Mouse (Mus musculus) megakaryocyte, embryonic 14.5 days (primary cell): ENCODE data around the gene Sema3f. TPM values are rescaled to one million over a fixed set of nuclear protein-coding genes. Genes with fewer than 3 reads are reported as not detected.

ENCODE experiments used
- H3K27me3 ChIP-seq: replicated peaks from 2 replicates; pipeline ENCODE3; 2012; ENCODE audit warnings: inconsistent platforms
- H3K36me3 ChIP-seq: replicated peaks from 2 replicates; pipeline ENCODE3; 2012; ENCODE audit warnings: low read length, inconsistent platforms, mixed read lengths
- H3K4me1 ChIP-seq: 2 replicates; pipeline ENCODE4 v1.6.1; 2012; ENCODE audit warnings: inconsistent platforms
- H3K4me3 ChIP-seq: replicated peaks from 2 replicates; pipeline ENCODE3; 2012; ENCODE audit warnings: moderate library complexity, mild to moderate bottlenecking, inconsistent platforms
- H3K9me3 ChIP-seq: 2 replicates; pipeline ENCODE4 v1.6.1; 2012; ENCODE audit warnings: inconsistent platforms
- FLI1 ChIP-seq: IDR thresholded peaks from 2 replicates; pipeline ENCODE4 v1.6.1; 2012; ENCODE audit warnings: low read length, inconsistent platforms, mixed read lengths
- GATA1 ChIP-seq: IDR thresholded peaks from 3 replicates; pipeline ENCODE4 v1.6.1; 2012; ENCODE audit warnings: mixed read lengths, low read length, inconsistent platforms, borderline replicate concordance
- polyA plus RNA-seq: library from polyadenylated mRNA; stranded (reverse); fragments of >175 nt; gene quantifications from 2 replicates; pipeline ENCODE4 v1.2.3, GENCODE M21; 2012; ENCODE audit warnings: low replicate concordance; ENCODE audit not compliant: insufficient read depth

The Sema3f gene
- polyA plus RNA-seq, 1 experiment, result not detected

DNA sequence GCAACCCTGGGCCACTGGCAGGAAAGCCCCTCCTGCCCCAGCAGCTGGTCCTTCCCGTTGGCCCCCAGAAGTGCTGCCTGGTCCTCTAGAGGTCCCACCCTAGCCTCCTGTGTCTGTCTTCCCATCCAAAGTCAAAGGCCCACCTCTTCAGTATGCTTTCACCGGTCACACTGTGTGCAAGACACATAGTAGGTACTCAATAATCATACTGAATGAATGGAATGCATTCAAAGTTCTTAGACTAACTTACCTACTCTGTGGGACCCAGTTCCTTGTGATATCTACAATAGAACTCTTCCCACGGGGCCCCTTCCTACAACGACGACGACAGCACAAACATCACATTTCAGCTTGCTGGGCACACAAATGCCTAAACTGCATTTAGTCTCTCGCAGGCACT lies 45.0 kb downstream of the Sema3f start:
- TF ChIP-seq GATA1 (no peak), FLI1 (no peak)
- H3K27me3 ChIP-seq, result peaks cover 92% of the 10 kb centered on the region

DNA sequence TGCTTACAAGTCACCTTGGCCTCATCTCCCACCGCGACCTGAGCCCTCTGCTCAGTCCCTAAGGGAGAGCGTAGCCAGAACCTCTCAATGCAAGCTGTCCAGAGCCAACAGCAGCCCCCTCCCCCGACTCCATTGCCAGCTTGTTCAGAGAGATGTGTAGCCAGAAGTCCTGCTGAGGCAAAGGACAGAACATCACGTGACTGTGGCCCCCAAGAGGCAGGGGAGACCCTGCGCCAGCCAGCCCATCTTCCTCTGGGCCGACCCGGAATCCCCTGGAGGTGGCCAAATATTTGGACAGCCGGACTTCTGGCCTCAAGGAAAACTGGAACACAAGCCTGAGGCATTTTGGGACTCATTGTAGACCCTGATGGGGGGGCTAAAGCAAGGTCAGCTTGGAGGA lies 46.8 kb downstream of the Sema3f start:
- peaks cover 92% of the 10 kb centered on the region for H3K27me3 ChIP-seq
- TF ChIP-seq FLI1 (no peak), GATA1 (no peak)

More for the DNA sequence above, 45.0 kb downstream of the Sema3f start:
- Histone ChIP-seq H3K4me3 (no peak overlapping the region), H3K36me3 (no peaks in the 10 kb centered on the region), H3K9me3 (no peaks in the 10 kb centered on the region), H3K4me1 (peaks cover 14% of the 10 kb centered on the region)

DNA sequence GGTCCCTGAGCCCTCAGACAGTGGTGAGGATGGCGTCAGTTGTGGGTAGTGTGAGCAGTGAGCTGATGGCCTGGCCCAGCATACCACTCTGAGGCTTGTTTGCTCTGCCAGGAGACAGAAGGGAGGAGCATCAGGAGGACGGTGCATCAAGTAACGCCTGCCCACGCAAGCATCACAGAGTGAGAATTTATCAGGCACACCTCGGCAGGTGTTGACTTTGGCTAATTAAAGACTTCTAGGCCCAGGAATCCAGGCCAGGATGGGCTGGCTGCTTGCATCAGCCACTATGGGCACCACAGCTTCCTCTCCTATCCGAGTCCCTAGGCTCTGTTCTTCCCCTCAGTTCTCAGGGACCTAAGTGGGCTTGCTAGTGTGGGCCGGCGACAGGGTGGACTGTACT lies 47.9 kb downstream of the Sema3f start:
- H3K4me3 ChIP-seq, result no peak overlapping the region
- TF ChIP-seq GATA1, result no peak
- H3K36me3 ChIP-seq, result no peaks in the 10 kb centered on the region
- peaks cover 16% of the 10 kb centered on the region for H3K4me1 ChIP-seq
- no peaks in the 10 kb centered on the region for H3K9me3 ChIP-seq
- peaks cover 92% of the 10 kb centered on the region for H3K27me3 ChIP-seq

More for the DNA sequence above, 46.8 kb downstream of the Sema3f start:
- H3K36me3 ChIP-seq, result no peaks in the 10 kb centered on the region
- H3K4me3 ChIP-seq, result no peak overlapping the region
- H3K9me3 ChIP-seq, result no peaks in the 10 kb centered on the region
- H3K4me1 ChIP-seq, result peaks cover 14% of the 10 kb centered on the region

DNA sequence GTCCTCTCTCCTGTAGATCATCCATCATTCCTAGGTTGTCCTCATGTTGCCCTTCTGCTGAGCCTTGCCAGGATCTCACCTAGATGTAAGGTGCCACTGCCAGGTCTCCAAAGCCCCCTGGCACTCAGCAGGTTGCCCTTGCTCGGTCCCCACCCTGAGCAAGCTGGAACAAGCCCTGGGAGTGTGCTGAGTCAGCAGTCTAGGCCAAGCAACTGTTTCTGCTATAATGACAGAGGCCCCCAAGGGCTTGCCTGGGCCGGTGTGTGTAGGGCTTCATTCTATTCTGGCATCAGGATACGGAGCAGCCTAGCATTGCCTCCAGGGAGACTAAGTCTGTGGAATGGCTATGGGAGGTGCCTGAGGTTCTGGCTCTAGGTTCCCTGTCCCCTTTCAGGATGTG lies 49.5 kb downstream of the Sema3f start:
- H3K4me1 ChIP-seq, result peaks cover 11% of the 10 kb centered on the region
- H3K9me3 ChIP-seq, result no peaks in the 10 kb centered on the region
- H3K36me3 ChIP-seq, result no peaks in the 10 kb centered on the region
- H3K4me3 ChIP-seq, result no peak overlapping the region
- peaks cover 91% of the 10 kb centered on the region for H3K27me3 ChIP-seq
- no peak for TF ChIP-seq FLI1
- TF ChIP-seq GATA1, result no peak

DNA sequence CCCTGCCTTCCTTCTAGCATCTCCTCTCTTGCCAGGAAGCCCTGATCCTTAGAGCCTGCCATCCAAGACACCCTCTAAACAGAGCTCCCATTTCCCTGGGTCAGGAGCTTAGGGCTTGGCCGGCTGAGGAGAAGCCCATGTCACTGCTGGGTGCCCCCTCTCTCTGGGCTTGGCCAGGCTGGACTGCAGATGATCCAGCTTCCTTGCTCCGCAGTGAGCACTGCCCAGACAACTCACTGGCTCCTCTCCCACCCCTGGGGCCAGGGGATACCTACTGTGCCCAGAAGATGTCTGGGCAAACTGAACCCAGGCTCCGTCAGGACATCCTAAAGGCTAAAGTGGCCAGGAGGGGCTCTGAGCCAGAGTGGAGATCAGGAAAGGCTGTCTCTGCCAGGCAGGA lies 50.3 kb downstream of the Sema3f start:
- Histone ChIP-seq H3K27me3 (peaks cover 91% of the 10 kb centered on the region), H3K36me3 (no peaks in the 10 kb centered on the region), H3K4me3 (no peak overlapping the region), H3K4me1 (peaks cover 16% of the 10 kb centered on the region), H3K9me3 (no peaks in the 10 kb centered on the region)
- TF ChIP-seq GATA1, result no peak
- no peak for TF ChIP-seq FLI1

DNA sequence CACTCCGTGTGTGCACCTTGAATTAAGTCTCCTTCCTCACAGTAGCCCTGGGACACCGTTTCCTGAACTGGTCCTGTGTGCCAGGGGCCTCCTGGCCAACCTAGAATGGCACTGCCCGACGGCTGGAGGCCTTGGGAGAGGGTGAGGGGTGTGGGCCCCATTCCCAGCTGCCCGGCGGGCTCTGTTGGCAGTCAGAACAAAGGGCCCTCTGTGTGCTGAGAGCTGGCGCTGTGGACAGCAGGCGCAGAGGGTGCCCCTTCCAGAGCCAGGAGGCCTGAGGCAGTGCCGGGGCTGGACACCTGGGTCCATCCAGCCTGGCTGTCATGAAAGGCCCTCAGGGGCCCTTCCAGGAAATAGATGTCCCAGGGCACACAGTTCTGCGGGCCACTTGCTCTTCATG lies 50.7 kb downstream of the Sema3f start:
- peaks cover 16% of the 10 kb centered on the region for H3K4me1 ChIP-seq
- no peaks in the 10 kb centered on the region for H3K9me3 ChIP-seq
- no peaks in the 10 kb centered on the region for H3K36me3 ChIP-seq
- H3K27me3 ChIP-seq, result peaks cover 92% of the 10 kb centered on the region
- H3K4me3 ChIP-seq, result no peak overlapping the region
- TF ChIP-seq FLI1, result no peak
- no peak for TF ChIP-seq GATA1

DNA sequence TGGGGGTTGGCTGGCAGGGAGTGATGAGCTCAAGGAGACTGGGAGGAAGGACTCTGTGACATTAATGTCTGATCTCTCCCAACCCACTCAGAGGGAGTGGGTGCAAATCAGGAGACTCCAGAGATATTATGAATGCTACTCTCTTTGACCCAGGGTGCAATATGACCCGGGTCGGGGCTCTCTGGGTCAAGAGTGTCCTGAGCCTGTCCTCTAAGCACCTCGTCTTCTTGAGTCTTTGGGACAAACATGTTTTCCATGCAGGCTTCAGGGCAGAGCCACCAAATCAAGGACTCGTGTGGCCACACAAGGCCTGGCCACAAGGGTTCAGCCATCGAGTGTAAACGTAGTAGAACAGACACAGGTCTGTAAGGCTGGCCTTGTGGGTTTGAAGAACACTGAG lies 52.2 kb downstream of the Sema3f start:
- Histone ChIP-seq H3K9me3 (no peaks in the 10 kb centered on the region), H3K4me3 (no peak overlapping the region), H3K4me1 (peaks cover 20% of the 10 kb centered on the region), H3K36me3 (no peaks in the 10 kb centered on the region), H3K27me3 (peaks cover 91% of the 10 kb centered on the region)
- TF ChIP-seq GATA1, result no peak
- no peak for TF ChIP-seq FLI1

DNA sequence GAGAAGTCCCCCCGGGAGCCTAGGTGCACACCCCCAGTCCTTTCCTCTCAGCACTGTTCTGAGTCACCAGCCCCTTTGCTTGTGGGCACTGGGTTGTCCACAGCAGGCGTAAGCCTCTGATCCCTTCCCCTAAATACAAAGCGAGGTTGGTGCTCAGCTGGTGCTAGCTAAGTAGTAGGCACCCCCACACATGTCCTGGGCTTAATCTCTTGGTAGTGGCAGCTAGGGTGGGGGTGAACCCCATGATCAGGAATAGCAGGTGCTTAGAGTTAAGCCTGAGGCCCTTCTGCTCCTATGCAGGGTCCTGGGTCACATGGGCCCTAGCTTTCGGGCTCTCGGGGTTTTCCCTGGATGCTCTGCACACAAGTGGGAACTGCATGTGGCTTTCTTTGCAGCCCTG lies 53.1 kb downstream of the Sema3f start:
- Histone ChIP-seq H3K4me3 (no peak overlapping the region), H3K36me3 (no peaks in the 10 kb centered on the region), H3K27me3 (peaks cover 82% of the 10 kb centered on the region), H3K4me1 (peaks cover 20% of the 10 kb centered on the region), H3K9me3 (no peaks in the 10 kb centered on the region)
- TF ChIP-seq FLI1 (no peak), GATA1 (no peak)

DNA sequence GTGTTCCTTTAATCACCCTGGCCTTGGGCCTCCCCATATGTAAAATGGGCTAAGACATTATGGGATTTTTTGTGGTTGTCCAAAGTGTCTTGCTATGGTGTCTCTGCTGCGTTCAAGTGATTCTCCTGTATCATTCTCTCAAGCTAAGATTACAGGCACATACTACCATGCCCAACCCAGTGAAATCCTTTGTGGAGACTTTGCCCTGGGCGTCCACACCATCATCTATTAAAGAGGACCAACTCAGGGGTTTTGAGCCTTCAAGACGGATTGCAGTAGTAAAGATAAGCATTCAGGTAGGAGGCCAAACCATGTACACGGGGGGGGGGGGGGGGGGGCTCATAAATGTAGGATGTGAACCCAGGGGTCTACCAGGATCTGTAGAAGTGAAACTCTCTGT lies 55.7 kb downstream of the Sema3f start:
- H3K4me1 ChIP-seq, result peaks cover 18% of the 10 kb centered on the region; the same call in 1 of the 2 replicates

DNA sequence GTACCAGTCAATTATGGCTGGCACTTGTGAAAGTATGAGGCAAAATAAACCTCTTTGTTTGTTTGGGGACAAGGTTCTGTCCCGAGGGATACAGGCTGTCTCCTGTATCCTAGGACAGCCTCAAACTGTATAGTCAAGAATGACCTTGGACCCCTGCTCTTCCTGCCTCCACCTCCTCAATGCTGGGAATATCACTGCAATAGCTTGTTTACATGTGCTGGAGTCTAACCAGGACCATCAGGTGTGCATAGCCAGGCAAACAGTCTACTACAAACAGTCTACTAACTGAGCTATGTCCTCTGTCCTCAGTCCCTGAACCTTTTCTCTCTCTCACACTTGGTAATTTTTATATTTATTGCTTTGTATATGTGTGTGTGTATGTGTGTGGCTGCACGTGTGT lies 56.8 kb downstream of the Sema3f start:
- Histone ChIP-seq H3K36me3 (no peaks in the 10 kb centered on the region), H3K27me3 (peaks cover 79% of the 10 kb centered on the region), H3K4me3 (no peak overlapping the region), H3K9me3 (no peaks in the 10 kb centered on the region), H3K4me1 (peaks cover 19% of the 10 kb centered on the region; the same call in 1 of the 2 replicates)
- TF ChIP-seq GATA1 (no peak), FLI1 (no peak)

More for the DNA sequence above, 55.7 kb downstream of the Sema3f start:
- TF ChIP-seq FLI1 (no peak), GATA1 (no peak)
- Histone ChIP-seq H3K36me3 (no peaks in the 10 kb centered on the region), H3K27me3 (peaks cover 85% of the 10 kb centered on the region), H3K4me3 (no peak overlapping the region), H3K9me3 (no peaks in the 10 kb centered on the region)

DNA sequence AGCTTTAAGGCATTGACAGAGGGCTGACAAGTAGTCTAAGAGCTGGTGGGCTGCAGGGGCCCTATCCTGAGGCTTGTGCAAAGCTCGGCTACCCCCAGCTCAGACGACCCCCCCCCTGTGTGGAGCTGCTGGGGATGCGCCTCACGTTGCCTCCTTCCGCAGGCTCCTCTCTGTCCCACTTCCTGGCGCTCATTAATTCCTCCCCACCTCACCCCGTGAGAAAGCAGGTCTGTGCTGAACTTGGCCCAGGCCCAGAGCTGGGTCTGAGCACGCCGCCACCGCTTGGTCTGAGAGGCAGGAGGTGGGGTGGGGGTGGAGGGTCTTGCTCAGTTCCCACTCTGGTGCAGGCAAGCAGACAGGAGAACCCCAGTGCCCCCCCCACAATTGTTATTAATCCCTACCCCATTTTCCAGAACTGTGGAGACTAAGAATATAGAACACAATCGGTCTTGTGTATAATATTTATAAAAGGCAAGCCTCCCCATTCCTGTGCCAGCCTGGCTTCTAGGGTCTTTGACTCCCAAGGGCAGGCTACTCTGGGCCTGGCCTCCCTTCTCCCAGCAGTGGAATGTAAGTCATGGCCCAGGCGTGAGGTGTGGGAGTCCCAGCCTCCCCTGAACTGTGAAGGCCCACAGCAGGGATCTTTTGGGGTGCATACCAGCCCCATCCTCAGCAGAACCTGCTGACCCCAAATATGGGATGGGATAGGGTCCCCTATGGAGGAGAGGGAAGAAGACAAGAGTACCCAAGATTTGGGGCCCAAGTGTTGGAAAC lies 59.4 kb downstream of the Sema3f start:
- Histone ChIP-seq H3K4me1 (peaks cover 12% of the 10 kb centered on the region; the same call in 1 of the 2 replicates), H3K27me3 (peaks cover 58% of the 10 kb centered on the region), H3K9me3 (no peaks in the 10 kb centered on the region), H3K36me3 (no peaks in the 10 kb centered on the region), H3K4me3 (no peak overlapping the region)
- TF ChIP-seq FLI1 (no peak), GATA1 (no peak)
